Mouse (Mus musculus): ENCODE results near the gene Prkar1a. TPM values are rescaled to one million over a fixed set of nuclear protein-coding genes. Genes with fewer than 3 reads are reported as not detected.

Gene Prkar1a
- total RNA-seq, 2 experiments from 2014 or later: 533 to 590 TPM

GRCm38 (mm10) chr11:109673741-109674140, 24.5 kb downstream of the Prkar1a start:
- DNase-seq: no peak

- no peak for DNase-seq
Observed at GRCm38 (mm10) chr11:109674542-109674941, 25.3 kb downstream of the Prkar1a start.

GRCm38 (mm10) chr11:109675208-109675607, 26.0 kb downstream of the Prkar1a start:
- no peak for DNase-seq

- DNase-seq: no peak
Observed at GRCm38 (mm10) chr11:109675771-109676170, 26.6 kb downstream of the Prkar1a start.

- DNase-seq: no peak
Observed at GRCm38 (mm10) chr11:109676621-109677373, 27.6 kb downstream of the Prkar1a start.

- no peak for DNase-seq
Observed at GRCm38 (mm10) chr11:109678291-109678690, 29.1 kb downstream of the Prkar1a start.

- no peak for DNase-seq
Observed at GRCm38 (mm10) chr11:109680934-109681333, 31.7 kb downstream of the Prkar1a start.

- DNase-seq: no peak
Observed at GRCm38 (mm10) chr11:109681556-109681955, 32.4 kb downstream of the Prkar1a start.

- DNase-seq: no peak
Observed at GRCm38 (mm10) chr11:109682221-109682620, 33.0 kb downstream of the Prkar1a start.

- DNase-seq: no peak
Observed at GRCm38 (mm10) chr11:109689539-109689938, 40.3 kb downstream of the Prkar1a start.

- DNase-seq: no peak
Observed at GRCm38 (mm10) chr11:109692737-109693136, 43.5 kb downstream of the Prkar1a start.

GRCm38 (mm10) chr11:109696519-109696918, 47.3 kb downstream of the Prkar1a start:
- DNase-seq: no peak

GRCm38 (mm10) chr11:109697089-109697643, 48.0 kb downstream of the Prkar1a start:
- DNase-seq: no peak

- DNase-seq: no peak
Observed at GRCm38 (mm10) chr11:109698740-109699139, 49.5 kb downstream of the Prkar1a start.

GRCm38 (mm10) chr11:109699784-109700183, 50.6 kb downstream of the Prkar1a start:
- DNase-seq: no peak

- DNase-seq: no peak
Observed at GRCm38 (mm10) chr11:109700761-109701160, 51.6 kb downstream of the Prkar1a start.

- no peak for DNase-seq
Observed at GRCm38 (mm10) chr11:109702031-109702815, 53.0 kb downstream of the Prkar1a start.

- no peak for DNase-seq
Observed at GRCm38 (mm10) chr11:109703845-109704244, 54.6 kb downstream of the Prkar1a start.

- no peak for DNase-seq
Observed at GRCm38 (mm10) chr11:109704311-109705205, 55.4 kb downstream of the Prkar1a start.

- DNase-seq: no peak
Observed at GRCm38 (mm10) chr11:109705336-109706054, 56.3 kb downstream of the Prkar1a start.

GRCm38 (mm10) chr11:109706055-109706412, 56.8 kb downstream of the Prkar1a start:
- no peak for DNase-seq

GRCm38 (mm10) chr11:109706586-109706985, 57.4 kb downstream of the Prkar1a start:
- DNase-seq: no peak
